Mouse (Mus musculus) testis, adult 2 months (tissue): Measurements from ENCODE around the gene Adipor2.

ENCODE experiments used
- CTCF ChIP-seq: fragments of 200-500 bp; IDR thresholded peaks from 2 replicates; pipeline ENCODE4 v1.5.1; 2012; ENCODE audit warnings: low read depth, mild to moderate bottlenecking, inconsistent platforms, low read length, moderate library complexity; ENCODE audit not compliant: control insufficient read depth, insufficient read depth, insufficient replicate concordance
- POLR2A ChIP-seq: fragments of 200-500 bp; IDR thresholded peaks from 2 replicates; pipeline ENCODE4 v1.6.1; 2012; ENCODE audit warnings: low read depth, mild to moderate bottlenecking, inconsistent platforms, low read length, moderate library complexity; ENCODE audit not compliant: control insufficient read depth

GRCm38 (mm10) chr6:119321752-119322151 is 95.8 kb downstream of the Adipor2 start:
- no peak for TF ChIP-seq CTCF
- TF ChIP-seq POLR2A, result no peak
